Mouse (Mus musculus): ENCODE data around the gene Hs2st1. TPM values are rescaled to one million over a fixed set of nuclear protein-coding genes. Genes with fewer than 3 reads are reported as not detected.

Hs2st1 gene
- 1.9 and 2.5 TPM in 2 replicates for polyA plus RNA-seq (2012; rRNA removed)
- polyA plus RNA-seq (2014; fragmentation: Nextera tagmentation; extraction: Ambion mirVana): 1.7 TPM in 2 replicates

- TF ChIP-seq CTCF (IDR thresholded peaks at IDR 0.05; ENCODE audit: low read depth): no peak
- peak; percentile 78 for TF ChIP-seq EP300 (IDR thresholded peaks at IDR 0.05; ENCODE audit: low read depth)
- peak within 1 kb of the TSS; percentile 89 for H3K27ac ChIP-seq
- ATAC-seq (ENCODE audit: insufficient read depth) (peak; percentile 95), DNase-seq (ENCODE audit: low read depth in 3 of 3, low spot score in 3 of 3) (peak; percentile 100)
- peak within 1 kb of the TSS; percentile 85 to 87 for H3K4me3 ChIP-seq (ENCODE audit: insufficient read depth in 1 of 2, low read depth in 2 of 2, low read length in 2 of 2)
- no peaks in the 10 kb centered on the region for H3K36me3 ChIP-seq (replicated peaks; ENCODE audit: control insufficient read depth, insufficient read depth, low read depth)
- H3K4me2 ChIP-seq (ENCODE audit: low read depth): peak within 1 kb of the TSS; percentile 95
- peaks cover 8 to 16% of the 10 kb centered on the region in 2 experiments for H3K4me1 ChIP-seq (replicated peaks; ENCODE audit: control insufficient read depth in 2 of 2, insufficient read depth in 2 of 2, low read length in 1 of 2)
- WGBS (ENCODE audit: insufficient replicate concordance): 1% methylated on average over 67 of the region's 69 CpGs
- no peaks in the 10 kb centered on the region for H3K9me3 ChIP-seq (ENCODE audit: control insufficient read depth, low read length)
- H3K27me3 ChIP-seq (ENCODE audit: control insufficient read depth, insufficient read depth, low read length): no peaks in the 10 kb centered on the region
- H3K9ac ChIP-seq (replicated peaks): peak within 1 kb of the TSS; percentile 96
Observed at GRCm38 (mm10) chr3:144570047-144570815, at the start of gene Hs2st1, which contains the start of gene Selenof. Gene Hs2st1 (minus strand): TSS chr3:144570181. Gene Selenof (plus strand): TSS chr3:144570304.

DNA sequence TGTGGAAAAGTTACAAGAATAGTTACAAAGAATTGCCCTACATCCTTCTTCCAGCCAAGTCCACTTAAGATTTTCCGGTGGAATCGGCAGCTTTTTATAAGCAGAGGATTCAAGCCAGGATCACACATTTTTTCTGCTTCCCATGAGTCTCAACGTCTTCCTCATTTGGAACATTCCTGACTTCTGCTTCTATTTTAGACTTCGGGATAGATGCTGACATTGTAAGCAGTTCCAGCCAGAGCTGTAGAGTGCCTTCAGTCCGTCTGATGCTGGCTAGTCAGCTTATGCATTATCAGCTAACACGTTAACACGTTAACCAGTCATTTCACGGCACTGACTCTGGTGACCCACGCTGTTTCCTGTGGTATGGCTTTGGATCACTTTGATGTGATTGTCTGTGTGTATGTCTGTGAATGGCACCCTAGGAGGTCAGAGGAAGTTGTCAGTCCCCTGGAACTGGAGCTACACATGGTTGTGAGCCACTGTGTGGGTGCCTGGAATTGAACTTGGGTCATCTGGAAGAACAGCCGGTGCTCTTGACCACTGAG lies 47.7 kb upstream of the Hs2st1 start:
- Histone ChIP-seq H3K4me1 (replicated peaks; ENCODE audit: control insufficient read depth in 2 of 2, insufficient read depth in 2 of 2, low read length in 1 of 2) (peaks cover 0 to 8% of the 10 kb centered on the region in 2 experiments; a peak in 3 of 4 replicates), H3K27ac (no peak overlapping the region), H3K9ac (replicated peaks) (no peak overlapping the region), H3K4me3 (ENCODE audit: insufficient read depth in 1 of 2, low read depth in 2 of 2, low read length in 2 of 2) (no peak overlapping the region), H3K27me3 (ENCODE audit: control insufficient read depth, insufficient read depth, low read length) (no peaks in the 10 kb centered on the region), H3K9me3 (ENCODE audit: control insufficient read depth, low read length) (no peaks in the 10 kb centered on the region), H3K36me3 (replicated peaks; ENCODE audit: control insufficient read depth, insufficient read depth, low read depth) (no peaks in the 10 kb centered on the region), H3K4me2 (ENCODE audit: low read depth) (no peak overlapping the region)
- 72% methylated on average over 10 of the region's 10 CpGs for WGBS (ENCODE audit: insufficient replicate concordance)
- TF ChIP-seq EP300 (IDR thresholded peaks at IDR 0.05; ENCODE audit: low read depth) (no peak), CTCF (IDR thresholded peaks at IDR 0.05; ENCODE audit: low read depth) (no peak)
- DNase-seq (ENCODE audit: low read depth in 3 of 3, low spot score in 3 of 3) (no peak), ATAC-seq (ENCODE audit: insufficient read depth) (peak; percentile 12; the same call in 1 of the 2 replicates)

DNA sequence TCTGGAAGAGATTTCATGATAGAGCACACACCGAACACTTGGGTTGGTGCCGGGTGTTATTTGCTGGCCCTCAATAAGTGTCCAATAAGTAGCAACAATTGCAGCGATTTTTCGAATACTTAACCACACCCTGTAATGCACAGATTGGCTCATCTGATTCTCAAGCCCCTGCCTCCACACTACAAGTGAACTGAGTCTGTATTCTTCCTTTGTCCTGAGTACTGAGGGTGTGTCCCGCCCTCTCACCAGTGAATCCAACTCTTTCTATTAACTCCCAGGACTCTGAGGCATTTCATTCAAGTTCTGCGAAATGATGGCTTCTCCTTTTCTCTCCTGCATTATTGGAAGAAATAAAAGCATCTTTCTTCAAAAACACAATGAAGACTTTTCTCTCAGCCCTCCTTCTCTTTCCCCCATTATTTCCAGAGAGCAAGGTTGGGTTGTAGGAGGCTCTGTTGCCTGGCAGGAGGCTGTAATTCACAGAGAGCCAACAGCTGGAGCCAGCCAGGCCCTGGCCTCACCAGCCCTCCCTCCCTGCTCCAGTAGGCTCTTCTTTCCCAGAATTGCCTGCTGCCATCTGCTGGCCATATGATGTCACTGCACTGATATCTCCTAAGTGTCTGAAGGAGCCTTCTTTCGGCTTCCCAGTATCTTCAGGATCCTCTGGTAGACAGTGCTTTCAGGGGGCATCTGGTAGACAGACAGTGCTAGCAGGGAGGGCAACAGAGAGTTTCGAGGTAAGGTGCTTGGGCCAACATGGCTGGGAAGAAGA lies 46.9 kb upstream of the Hs2st1 start:
- ATAC-seq (ENCODE audit: insufficient read depth) (peak; percentile 66), DNase-seq (ENCODE audit: low read depth in 3 of 3, low spot score in 3 of 3) (peak; percentile 57 to 62 (median 60))
- Histone ChIP-seq H3K9ac (replicated peaks) (no peak overlapping the region), H3K27me3 (ENCODE audit: control insufficient read depth, insufficient read depth, low read length) (no peaks in the 10 kb centered on the region), H3K36me3 (replicated peaks; ENCODE audit: control insufficient read depth, insufficient read depth, low read depth) (no peaks in the 10 kb centered on the region), H3K4me3 (ENCODE audit: insufficient read depth in 1 of 2, low read depth in 2 of 2, low read length in 2 of 2) (no peak overlapping the region), H3K9me3 (ENCODE audit: control insufficient read depth, low read length) (no peaks in the 10 kb centered on the region), H3K27ac (no peak overlapping the region), H3K4me1 (replicated peaks; ENCODE audit: control insufficient read depth in 2 of 2, insufficient read depth in 2 of 2, low read length in 1 of 2) (peaks cover 6 to 17% of the 10 kb centered on the region in 2 experiments), H3K4me2 (ENCODE audit: low read depth) (no peak overlapping the region)
- WGBS (ENCODE audit: insufficient replicate concordance): 61% methylated on average over 8 of the region's 8 CpGs
- TF ChIP-seq CTCF (IDR thresholded peaks at IDR 0.05; ENCODE audit: low read depth): peak; percentile 99
- no peak for TF ChIP-seq EP300 (IDR thresholded peaks at IDR 0.05; ENCODE audit: low read depth)

- 78% methylated on average over 9 of the region's 9 CpGs for WGBS (ENCODE audit: insufficient replicate concordance)
- Histone ChIP-seq H3K27ac (no peak overlapping the region), H3K27me3 (ENCODE audit: control insufficient read depth, insufficient read depth, low read length) (no peaks in the 10 kb centered on the region), H3K4me1 (replicated peaks; ENCODE audit: control insufficient read depth in 2 of 2, insufficient read depth in 2 of 2, low read length in 1 of 2) (peaks cover 6 to 28% of the 10 kb centered on the region in 2 experiments), H3K4me2 (ENCODE audit: low read depth) (no peak overlapping the region), H3K4me3 (ENCODE audit: insufficient read depth in 1 of 2, low read depth in 2 of 2, low read length in 2 of 2) (no peak overlapping the region), H3K9me3 (ENCODE audit: control insufficient read depth, low read length) (no peaks in the 10 kb centered on the region), H3K36me3 (replicated peaks; ENCODE audit: control insufficient read depth, insufficient read depth, low read depth) (no peaks in the 10 kb centered on the region), H3K9ac (replicated peaks) (no peak overlapping the region)
- no peak for DNase-seq (ENCODE audit: low read depth in 3 of 3, low spot score in 3 of 3)
- no peak for TF ChIP-seq EP300 (IDR thresholded peaks at IDR 0.05; ENCODE audit: low read depth)
- ATAC-seq (ENCODE audit: insufficient read depth): no peak
Observed at GRCm38 (mm10) chr3:144615459-144615858, 45.5 kb upstream of the Hs2st1 start.
